Mouse (Mus musculus): ENCODE results near the gene Pip5k1c.

GRCm38 (mm10) chr10:81320550-81321347 is 28.0 kb downstream of the Pip5k1c start, which contains the start of gene Cactin:
- TF ChIP-seq CTCF (IDR thresholded peaks at IDR 0.05; ENCODE audit: insufficient read depth, low read length) (no peak), POLR2A (IDR thresholded peaks at IDR 0.05; ENCODE audit: borderline replicate concordance, extremely low read depth, low read depth, low read length) (peak; percentile 74; the same call in 1 of the 2 replicates)

Measured in lung, adult 2 months (tissue).